Mouse (Mus musculus): ENCODE measurements around the gene Maml2.

DNA sequence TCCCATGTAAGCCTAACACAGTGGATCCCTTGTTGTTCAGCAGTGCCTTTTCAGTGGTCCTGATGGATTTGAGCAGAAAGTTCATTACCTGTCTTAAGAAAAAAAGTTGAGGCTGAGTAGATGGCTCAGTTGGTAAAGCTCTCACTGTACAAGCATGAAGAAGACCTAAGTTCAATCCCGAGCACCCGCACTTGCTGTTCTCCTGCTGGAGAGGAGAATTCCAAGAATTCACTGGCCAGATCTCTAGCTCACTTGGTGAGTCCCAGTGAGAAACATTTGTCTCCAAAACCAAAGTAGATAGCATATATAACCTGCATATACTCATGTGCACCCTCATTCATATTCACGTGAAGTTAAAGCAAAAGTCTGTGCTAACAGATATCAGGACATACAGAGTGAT, 8.7 kb downstream of the Maml2 start:
- no peak for TF ChIP-seq POLR2A (IDR thresholded peaks at IDR 0.05; ENCODE audit: insufficient read depth, low read depth, low read length)
- no peak for TF ChIP-seq CTCF (IDR thresholded peaks at IDR 0.05; ENCODE audit: insufficient read depth, low read depth, low read length)
